Mouse (Mus musculus) splenic B cell, adult 2 months (primary cell): ENCODE measurements around the gene Prtn3.
"Not testable (repeated sequence)": the region's sequence is repeated elsewhere in the genome, so short reads cannot be mapped to it uniquely, and the experiment has no call there.

Experiments
- DNase-seq: peaks from one replicate; pipeline ENCODE4 v3.0.0-alpha.2; 2011; ENCODE audit warnings: low read depth, low spot score
- H3K27me3 ChIP-seq: 2 replicates; pipeline ENCODE4 v1.6.1; 2012; ENCODE audit warnings: mild to moderate bottlenecking, low read length, moderate library complexity, mixed read lengths; ENCODE audit not compliant: control insufficient read depth, poor library complexity, insufficient read depth, severe bottlenecking
- H3K36me3 ChIP-seq: 2 replicates; pipeline ENCODE4 v1.6.1; 2012; ENCODE audit warnings: mild to moderate bottlenecking, low read length, moderate library complexity, mixed read lengths; ENCODE audit not compliant: control insufficient read depth, poor library complexity, insufficient read depth, severe bottlenecking

Gene Prtn3

GRCm38 (mm10) chr10:79880721-79881120 is 6.4 kb downstream of the Prtn3 start:
- Histone ChIP-seq H3K27me3 (no peaks in the 10 kb centered on the region), H3K36me3 (no peaks in the 10 kb centered on the region)
- peak; percentile 52 for DNase-seq

DNA sequence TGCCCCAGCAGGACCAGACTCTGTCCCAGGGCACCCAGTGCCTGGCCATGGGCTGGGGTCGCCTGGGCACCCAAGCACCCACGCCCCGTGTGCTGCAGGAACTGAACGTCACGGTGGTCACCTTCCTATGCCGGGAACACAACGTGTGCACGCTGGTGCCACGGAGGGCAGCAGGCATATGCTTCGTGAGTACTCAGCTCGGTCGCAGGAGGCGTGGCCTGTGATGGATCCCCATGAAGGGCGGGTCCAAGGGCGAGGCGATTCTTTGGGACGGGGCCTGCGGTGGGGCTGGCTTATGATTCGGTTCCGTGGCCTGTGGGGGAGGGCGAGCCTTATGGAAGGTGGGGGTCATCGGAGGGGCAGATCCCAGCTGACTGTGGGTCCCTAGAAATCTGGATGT is 7.7 kb downstream of the Prtn3 start:
- H3K27me3 ChIP-seq = no peaks in the 10 kb centered on the region
- DNase-seq = no peak

GRCm38 (mm10) chr10:79883297-79884084 is 9.2 kb downstream of the Prtn3 start:
- DNase-seq = peak; percentile 85
- no peaks in the 10 kb centered on the region for H3K36me3 ChIP-seq
- H3K27me3 ChIP-seq = no peaks in the 10 kb centered on the region

More for the DNA sequence above, 7.7 kb downstream of the Prtn3 start:
- no peaks in the 10 kb centered on the region for H3K36me3 ChIP-seq

DNA sequence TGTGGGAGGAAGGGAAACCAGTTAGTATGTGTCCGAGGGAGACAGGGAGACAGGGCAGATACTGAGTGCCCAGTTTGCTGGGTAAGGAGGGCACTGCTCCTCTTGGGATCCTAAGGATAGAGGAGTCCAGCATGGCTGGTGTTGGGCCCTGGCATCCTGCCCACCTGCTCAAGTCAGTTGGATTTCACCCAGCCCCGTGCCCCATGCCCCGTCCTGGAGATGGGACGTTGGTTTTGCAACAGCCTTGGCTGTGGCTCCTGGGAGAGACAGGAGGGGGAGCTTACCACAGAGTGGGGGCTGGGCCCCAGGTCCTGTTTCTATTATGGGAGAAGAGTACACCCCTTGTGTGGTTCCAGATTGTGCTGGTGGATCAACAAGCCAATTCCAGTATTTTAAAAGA is 10.2 kb downstream of the Prtn3 start:
- Histone ChIP-seq H3K36me3 (no peaks in the 10 kb centered on the region), H3K27me3 (no peaks in the 10 kb centered on the region)
- no peak for DNase-seq

DNA sequence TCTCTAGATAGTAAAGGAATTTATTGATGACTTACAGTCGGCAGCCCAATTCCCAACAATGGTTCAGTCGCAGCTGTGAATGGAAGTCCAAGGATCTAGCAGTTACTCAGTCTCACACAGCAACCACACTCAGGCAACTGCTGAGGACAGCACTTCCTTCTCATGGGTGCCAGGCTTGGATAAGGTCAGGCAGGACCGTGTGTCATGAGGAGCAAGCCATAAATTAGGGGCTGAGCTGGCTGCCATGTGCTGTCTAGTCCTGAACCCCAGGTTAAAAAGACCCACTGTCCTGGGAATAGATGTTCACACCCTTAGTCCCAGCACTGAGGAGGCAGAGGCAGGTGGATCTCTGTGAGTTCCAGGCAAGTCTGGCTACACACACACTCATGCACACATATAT is 10.7 kb downstream of the Prtn3 start:
- H3K27me3 ChIP-seq, H3K36me3 ChIP-seq, DNase-seq: not testable (repeated sequence)

- no peak for DNase-seq
- H3K36me3 ChIP-seq = no peaks in the 10 kb centered on the region
- H3K27me3 ChIP-seq = no peaks in the 10 kb centered on the region
These were observed 11.8 kb downstream of the Prtn3 start, which contains the start of gene Elane for GRCm38 (mm10) chr10:79886054-79886453. Elane (plus strand) TSS chr10:79886247.

- no peaks in the 10 kb centered on the region for H3K36me3 ChIP-seq
- DNase-seq = no peak
- no peaks in the 10 kb centered on the region for H3K27me3 ChIP-seq
These were observed 12.3 kb downstream of the Prtn3 start for GRCm38 (mm10) chr10:79886611-79887010.

- Histone ChIP-seq H3K36me3 (no peaks in the 10 kb centered on the region), H3K27me3 (no peaks in the 10 kb centered on the region)
- DNase-seq = no peak
These were observed 15.1 kb downstream of the Prtn3 start for GRCm38 (mm10) chr10:79889386-79889785.

- H3K27me3 ChIP-seq = no peaks in the 10 kb centered on the region
- no peak for DNase-seq
These were observed 16.4 kb downstream of the Prtn3 start, which contains the start of gene Cfd for GRCm38 (mm10) chr10:79890670-79891069. Cfd (plus strand) TSS chr10:79890853.

DNA sequence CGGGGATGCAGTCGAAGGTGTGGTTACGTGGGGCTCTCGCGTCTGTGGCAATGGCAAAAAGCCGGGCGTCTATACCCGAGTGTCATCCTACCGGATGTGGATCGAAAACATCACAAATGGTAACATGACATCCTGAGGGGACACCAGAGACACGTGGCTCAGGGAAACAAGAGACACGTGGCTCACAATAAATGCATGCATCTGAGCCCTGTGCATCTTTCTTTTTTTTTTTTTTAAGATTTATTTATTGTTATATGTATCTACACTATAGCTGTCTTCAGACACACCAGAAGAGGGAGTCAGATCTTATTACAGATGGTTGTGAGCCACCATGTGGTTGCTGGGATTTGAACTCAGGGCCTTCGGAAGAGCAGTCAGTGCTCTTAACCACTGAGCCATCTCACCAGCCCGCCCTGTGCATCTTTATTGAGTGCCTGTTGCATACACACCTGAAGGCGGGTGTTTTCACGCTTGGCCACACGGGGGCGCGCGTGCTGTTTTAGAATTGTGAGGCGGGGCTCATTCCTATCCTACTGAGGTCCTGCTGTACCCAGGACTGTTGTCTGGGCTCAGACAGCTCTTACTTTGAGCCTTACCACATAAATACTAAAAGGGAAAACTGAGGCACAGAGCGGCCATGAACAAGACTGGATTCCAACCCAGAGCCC is 18.3 kb downstream of the Prtn3 start:
- not testable (repeated sequence) for H3K36me3 ChIP-seq, H3K27me3 ChIP-seq
- peak; percentile 85 for DNase-seq

More at GRCm38 (mm10) chr10:79890670-79891069, 16.4 kb downstream of the Prtn3 start, which contains the start of gene Cfd:
- no peaks in the 10 kb centered on the region for H3K36me3 ChIP-seq

GRCm38 (mm10) chr10:79896306-79896705 is 22.0 kb downstream of the Prtn3 start:
- no peaks in the 10 kb centered on the region for H3K27me3 ChIP-seq
- H3K36me3 ChIP-seq = no peaks in the 10 kb centered on the region; the same call in 1 of the 2 replicates
- no peak for DNase-seq

- no peaks in the 10 kb centered on the region for H3K27me3 ChIP-seq
- DNase-seq = no peak
- H3K36me3 ChIP-seq = no peaks in the 10 kb centered on the region; the same call in 1 of the 2 replicates
These were observed 22.5 kb downstream of the Prtn3 start for GRCm38 (mm10) chr10:79896814-79897213.

- DNase-seq = peak; percentile 63
- H3K27me3 ChIP-seq = no peaks in the 10 kb centered on the region
- H3K36me3 ChIP-seq = no peaks in the 10 kb centered on the region; the same call in 1 of the 2 replicates
These were observed 23.3 kb downstream of the Prtn3 start for GRCm38 (mm10) chr10:79897316-79898245.

DNA sequence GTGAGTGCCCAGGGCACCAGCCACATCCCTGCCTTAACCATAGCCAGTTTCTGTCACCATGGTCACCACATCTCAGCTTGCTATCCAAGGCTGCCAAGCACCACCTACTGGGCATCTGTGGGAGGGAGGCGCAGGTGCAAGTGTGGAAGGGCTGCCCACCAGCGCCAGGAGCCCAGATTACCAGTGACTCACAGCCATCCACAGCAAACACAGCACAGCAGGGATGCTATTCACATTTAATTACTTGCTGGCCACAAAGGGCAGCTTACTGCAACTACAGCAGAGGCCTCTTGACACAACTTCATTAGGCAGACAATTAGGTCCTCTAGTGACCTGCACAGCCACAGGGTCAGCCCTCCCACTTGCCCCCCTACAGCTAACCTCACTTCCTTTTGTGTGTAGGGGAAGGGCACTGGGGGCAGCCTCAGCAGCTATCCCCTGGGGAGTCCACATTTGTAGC is 26.7 kb downstream of the Prtn3 start:
- Histone ChIP-seq H3K27me3 (no peaks in the 10 kb centered on the region), H3K36me3 (peaks cover 7% of the 10 kb centered on the region)
- peak; percentile 40 for DNase-seq
